Mouse (Mus musculus) right cerebral cortex, postnatal 14 days (tissue): ENCODE data around the gene Enah.

Source experiments
- DNase-seq: peaks from one replicate; pipeline ENCODE4 v3.0.0; 2022

Enah gene

DNA sequence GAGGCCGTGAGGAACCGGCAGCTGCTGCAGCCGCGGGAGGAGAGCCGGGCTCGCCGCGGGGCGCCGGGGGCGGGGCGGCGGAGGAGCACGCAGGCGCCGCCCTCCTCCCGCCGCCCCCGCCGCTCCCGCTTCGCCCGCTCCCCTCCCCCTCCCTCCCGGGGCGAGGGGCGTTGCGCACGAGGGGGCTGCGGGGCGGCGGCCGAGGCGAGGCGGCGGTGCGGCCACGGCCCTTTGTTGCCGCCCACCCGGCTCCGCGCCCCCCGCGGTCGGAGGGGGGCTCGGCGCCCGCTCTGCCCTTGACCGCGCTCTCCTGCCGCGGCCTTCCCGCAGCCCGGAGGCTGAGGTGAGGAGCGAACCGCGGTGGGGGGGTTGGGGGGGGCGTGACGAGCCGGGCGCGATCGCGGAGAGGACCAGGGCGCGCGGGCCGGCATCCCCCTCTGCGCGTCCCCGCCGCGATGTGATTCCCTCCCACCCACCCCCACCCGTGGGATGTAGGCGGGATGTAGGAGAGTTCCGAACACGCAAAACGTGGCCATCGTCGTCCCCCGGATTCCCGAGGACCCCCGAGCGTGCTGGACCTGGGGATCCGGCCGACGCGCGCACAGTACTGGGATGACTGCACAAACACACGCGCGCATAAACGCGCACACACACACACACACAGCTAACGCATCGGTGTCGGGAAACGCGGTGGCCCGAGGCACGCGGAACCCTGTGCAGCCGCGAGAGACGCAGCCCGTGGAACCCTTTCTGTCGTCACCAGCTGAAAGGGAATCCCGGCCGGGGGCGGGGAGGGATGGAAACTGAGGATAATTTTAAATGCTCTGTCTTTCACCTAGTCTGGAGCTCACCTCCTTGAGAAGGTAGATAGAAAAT lies at the start of gene Enah:
Gene Enah (minus strand): TSS at position 65 of the 876 bp plus-strand sequence.
- DNase-seq, result peak; percentile 77

DNA sequence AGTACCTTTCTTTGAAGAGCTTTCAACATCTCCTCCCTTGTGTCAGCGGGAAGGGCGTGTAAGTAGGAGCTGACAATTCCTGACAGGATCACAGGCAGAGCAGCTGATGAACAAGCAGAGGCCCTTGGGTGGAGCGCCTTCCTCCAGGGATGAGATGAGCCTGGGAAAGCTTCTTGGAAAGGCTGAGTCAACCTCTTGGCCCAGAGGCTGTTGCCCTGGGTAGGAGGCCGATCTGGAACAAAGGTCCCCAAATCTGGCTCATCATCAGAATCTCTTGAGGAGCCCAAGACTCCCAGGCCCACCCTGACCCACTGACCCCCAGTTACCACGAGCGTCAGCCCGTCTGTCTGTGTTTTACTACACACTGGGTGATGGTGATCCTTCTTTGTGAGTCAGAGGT lies 48.3 kb upstream of the Enah start:
- DNase-seq, result no peak

DNA sequence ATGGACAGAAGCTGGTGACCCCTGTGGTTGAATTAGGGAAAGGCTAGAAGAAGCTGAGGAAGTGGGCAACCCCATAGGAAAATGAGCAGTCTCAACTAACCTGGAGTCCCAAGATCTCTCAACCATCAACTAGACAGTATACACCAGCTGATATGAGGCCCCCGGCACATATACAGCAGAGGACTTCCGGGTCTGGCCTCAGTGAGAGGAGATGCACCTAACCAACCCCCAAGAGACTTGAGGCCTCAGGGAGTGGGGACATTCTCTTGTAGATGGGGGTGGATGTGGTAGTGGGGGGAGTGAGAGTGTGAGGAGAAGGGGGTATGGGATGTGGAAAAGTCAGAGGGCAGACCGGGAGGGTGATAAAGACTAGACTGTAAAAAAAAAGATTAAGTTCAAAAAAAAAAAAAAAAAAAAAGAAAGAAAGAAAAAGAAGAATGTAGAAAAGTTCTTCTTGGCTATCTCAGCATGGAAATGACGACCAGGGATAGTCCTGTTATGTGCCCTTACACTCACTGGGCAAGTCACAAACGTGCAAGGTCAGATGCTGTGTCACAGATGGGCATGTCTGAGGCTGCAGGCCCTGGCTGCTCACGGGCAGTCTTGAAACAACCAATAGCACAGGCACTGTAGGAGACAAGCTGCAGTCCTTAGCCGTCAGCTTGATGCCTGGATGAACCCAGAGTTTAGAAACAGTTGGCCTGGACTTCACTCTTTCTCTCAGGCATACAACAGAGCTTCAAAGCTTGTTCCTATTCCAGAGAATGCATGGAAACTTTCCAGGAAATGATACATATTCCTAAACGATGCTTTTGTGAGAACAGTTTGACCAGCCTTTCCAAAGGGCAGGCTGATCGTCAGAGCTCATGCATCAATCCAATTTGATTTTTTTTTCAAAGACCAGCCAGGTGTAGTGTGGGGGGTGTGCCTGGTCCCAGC lies 47.0 kb upstream of the Enah start:
- DNase-seq, result no peak

DNA sequence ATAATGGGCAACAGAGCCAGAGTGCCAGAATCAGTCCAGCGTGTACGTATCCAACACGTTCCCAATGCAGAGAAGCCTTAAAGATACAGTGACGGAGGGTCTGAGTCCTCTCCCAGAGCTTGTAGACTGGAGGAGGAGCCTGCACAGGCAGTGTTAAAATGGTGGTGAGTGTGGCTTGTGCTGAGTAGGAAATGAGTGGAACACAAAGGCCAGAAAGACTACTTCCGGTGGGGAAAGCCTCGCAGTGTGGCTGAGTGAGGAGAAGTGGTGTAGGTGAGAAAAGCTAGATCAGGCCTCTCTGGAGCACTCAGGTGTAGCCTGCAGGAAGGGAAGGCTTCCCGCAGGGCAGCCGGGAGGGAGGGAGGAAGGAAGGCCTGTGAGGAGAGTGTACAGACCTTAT lies 43.9 kb upstream of the Enah start:
- no peak for DNase-seq

DNA sequence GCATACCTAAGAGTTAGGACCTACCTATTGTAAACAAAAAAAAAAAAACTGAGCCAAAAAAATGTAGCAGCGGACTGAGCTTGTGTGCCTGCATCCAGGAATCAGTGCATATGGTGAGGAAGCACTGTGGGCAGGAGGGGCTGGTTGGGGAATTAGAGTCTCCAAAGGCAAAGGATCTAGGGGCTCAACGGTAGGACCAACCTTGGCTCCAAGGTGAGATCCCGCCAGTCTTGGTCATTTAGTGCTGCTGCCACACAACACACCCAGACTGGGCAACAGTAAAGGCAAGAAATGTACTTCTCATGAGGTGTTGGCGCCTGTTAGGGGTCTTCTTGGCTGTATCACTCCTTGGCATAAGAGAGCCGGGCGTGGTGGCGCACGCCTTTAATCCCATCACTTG lies 43.0 kb upstream of the Enah start:
- DNase-seq, result no peak

DNA sequence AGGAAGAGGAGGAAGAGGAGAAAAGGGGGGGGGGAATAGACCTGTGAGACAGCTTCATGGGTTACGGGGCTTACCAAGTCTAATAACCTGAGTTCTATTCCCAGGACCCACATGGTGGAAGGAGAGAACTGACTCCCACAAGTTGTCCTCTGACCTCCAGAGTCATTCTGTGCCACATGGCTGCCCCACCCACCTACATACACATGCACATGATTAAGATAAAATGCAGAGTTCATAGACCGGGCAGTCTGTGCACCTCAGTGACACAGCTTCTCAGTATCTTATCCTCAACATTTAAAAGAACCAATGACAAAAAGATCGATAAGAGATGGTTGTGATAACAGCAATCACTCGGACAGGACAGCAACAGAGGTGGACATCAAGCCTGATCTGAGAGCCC lies 41.4 kb upstream of the Enah start:
- DNase-seq, result no peak

DNA sequence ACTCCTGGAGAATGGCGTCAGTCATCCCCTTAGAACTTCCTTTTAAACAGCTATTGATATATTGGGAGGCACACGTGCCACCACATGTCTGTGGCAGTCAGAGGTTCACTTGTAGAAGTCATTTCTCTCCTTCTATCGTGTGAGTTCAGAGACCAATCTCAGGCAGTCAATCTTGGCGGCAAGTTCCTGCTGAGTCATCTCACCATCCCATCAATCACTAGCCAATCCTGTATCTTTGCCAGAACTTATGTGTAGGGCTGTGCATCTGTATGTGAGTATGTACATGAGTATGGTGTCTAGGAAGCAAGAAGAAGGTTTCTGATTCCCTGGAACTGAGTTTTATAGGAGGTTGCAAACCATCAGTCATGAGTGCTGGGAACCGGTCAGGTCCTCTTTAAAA lies 40.0 kb upstream of the Enah start:
- DNase-seq, result no peak

DNA sequence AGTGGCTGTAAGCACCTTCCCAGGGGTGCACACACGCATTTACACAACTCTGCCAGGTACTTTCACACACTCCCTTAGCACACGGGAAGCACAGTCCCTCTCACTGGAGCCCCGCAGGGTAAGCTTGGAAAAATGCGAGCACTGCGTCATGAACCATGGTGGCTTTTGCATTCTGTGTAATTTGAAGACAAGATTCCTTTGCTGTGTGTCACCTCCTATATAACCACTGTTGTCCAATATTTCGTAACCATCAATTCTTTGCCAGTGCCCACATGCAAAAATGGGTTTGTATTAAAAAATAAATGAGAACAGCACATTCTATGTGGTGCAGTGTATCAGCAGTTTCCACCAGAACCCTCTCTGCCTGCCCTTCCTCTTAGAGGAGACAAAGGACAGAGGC lies 38.2 kb upstream of the Enah start:
- DNase-seq, result no peak

DNA sequence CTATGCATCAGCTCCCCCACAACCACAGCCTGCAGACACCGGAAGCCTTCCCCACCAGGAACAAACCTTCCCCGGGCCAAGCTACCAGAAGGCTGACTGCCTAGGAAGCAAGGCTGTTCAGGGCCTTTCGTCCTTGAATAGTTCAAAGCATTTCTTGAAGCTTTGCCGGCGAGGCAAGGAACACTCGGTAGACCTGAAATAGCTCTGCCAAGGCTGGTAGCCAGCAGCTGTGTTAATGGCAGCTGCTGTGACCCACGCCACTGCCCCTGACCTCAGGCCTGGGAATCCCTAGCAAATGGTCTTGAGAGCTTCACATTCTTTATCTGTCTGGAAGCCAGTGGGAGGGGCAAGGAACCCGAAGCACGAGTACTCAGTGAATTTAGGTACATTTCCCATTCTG lies 35.3 kb upstream of the Enah start:
- no peak for DNase-seq

DNA sequence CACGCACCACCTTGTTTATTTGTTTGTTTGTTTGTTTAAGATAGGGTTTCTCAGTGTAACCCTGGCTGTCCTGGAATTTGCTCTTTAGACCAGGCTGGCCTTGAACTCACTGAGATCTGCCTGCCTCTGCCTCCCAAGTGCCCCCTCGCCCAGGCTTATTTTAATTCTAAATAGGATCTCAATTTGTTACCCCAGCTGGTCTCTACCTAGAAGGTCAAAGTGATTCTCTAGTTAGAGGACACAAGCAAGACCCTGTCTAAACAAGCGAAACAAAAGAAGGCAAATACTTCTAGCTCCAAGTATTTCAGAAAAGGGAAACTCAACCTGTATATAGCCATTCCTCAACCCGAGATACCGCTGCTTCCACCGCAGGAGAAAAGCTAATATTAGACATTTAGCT lies 34.9 kb upstream of the Enah start:
- DNase-seq, result no peak

DNA sequence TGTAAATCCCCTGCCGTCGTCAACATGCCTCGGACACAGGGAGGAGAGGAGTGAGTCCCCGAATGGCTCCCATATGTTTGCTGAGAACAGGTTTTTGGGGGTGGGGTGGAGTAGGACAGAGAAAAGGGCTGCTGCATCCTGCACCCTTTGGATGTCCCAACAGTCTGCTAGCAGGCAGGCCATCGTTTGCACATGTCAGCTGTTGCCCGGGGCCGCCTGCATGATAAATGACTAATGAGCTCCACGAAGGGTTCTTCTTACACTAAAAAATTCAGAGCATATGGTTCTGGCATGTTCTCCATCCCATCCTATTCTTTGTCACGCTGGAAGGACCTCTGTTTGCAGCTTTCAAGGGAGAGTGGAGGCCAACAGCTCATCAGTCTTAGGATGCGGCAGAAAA lies 33.2 kb upstream of the Enah start:
- no peak for DNase-seq

DNA sequence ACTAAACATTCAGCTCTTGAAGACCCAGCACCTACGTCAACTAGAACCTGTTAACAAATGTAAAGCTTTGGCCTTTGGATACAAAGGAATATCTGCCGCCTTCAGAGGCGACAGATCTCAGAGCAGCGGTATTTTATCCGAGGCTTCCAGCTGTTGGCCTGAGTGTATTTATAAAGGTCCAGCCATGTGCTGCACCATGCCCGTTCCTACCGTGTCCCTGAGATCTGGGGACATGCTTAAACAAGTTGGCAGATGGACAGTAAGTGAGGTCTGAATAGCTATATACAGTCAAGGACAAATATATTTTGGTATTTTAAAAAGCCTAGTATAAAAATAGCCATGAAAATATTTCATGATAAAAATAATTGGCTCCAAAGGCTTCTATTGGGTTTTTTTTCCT lies 32.6 kb upstream of the Enah start:
- no peak for DNase-seq

DNA sequence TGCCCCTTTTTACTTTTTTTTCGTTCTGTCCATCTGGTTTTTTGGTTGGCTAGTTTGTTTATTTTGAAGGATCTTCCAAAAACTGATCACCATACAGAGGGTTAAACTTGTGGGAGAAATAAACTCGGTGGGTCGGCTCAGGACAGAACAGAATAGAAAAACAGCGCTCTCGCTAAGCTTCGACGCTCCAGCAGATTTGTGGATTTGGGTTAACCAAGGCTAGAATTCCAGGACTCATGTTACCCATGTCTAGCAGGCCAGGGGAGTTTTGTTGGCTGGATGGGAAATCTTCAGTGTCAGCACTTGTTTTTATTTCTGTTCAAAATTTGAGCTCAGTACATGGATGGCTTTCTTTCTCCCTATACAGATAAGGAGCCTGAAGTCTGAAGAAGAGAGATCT lies 30.0 kb upstream of the Enah start:
- DNase-seq, result no peak

DNA sequence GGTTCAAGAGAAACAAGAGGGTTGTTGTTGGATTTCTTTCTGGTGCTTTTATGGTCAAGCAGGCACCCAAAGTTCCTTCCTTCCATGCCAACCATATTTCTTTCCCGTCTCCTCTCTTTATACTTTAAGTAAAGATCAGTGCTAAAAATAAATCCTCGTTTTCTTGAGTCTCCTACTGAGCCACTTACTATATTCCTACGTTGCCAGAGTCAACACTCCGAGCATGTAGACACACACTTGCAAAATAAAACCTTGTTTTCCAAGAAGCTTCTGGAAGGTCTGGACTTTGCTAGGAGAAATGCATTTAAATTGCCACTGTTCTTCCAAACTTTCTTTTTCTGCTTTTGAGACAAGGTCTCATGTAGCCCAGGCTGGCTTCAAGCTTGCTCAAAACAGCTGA lies 28.3 kb upstream of the Enah start:
- DNase-seq, result no peak

DNA sequence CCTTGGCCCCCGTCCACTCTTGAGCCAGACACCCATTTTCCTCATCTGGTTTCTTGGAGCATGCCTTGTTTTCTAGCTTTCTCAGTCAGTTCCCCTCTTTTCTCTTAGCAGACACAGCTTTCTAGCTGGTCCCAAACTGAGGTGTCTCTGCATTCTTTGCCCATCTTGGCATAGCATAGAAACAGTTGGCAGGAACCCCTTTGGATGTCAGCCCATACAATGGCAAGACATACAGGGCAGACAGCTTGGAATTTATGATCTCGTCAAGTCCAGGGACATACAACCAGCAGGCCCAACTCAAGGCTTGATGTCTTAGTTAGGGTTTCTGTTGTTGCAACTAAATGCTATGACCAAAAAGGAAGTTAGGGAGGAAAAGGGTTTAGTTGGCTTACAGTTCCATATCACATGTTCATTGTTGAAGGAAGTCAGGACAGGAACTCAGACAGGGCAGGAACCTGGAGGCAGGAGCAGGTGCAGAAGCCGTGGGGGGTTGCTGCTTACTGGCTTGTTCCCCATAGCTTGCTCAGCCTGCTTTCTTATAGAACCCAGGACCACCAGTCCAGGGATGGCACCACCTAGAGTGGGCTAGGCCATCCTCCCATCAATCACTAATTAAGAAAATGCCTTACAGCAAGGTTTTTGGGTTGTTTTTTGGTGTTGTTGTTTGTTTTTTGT lies 27.4 kb upstream of the Enah start:
- no peak for DNase-seq

DNA sequence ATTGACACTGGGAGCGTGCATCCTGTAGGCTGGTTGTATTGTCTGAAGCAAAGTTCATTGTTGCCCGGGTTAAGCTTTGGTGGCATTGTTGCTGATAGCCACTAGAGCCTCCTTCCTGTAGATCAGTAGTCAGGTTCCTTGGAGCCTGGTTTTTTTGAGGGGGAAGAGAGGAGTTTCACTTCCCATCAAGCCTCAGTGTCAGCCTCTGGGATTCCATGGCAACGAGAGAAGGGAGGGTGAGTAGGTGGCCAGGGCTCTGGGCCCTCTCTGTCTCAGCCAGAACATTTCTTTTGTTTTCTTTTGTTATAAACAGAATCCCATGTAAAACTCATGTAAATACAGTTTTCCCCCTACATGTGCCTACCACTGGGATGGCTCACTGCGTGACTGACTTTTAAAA lies 25.4 kb upstream of the Enah start:
- no peak for DNase-seq

DNA sequence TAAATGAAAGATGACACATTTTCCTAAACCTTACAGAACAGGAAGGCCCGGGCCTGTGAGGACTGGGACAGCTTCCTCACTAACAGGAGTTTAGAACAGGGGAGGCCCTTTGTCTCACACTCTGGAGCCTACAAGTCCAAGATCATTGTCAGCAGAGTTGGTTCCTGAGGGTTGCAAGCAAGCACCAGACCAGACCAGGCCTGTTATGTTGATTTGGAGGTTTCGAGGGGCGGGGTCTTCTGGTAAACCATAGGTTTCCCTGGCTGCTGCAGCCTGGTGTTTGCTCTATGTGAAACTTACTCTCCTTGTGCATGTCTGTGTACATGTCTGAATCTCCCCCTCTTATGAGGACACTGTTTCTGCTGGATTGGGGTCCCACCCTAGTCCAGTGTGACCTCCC lies 20.7 kb upstream of the Enah start:
- DNase-seq, result no peak

DNA sequence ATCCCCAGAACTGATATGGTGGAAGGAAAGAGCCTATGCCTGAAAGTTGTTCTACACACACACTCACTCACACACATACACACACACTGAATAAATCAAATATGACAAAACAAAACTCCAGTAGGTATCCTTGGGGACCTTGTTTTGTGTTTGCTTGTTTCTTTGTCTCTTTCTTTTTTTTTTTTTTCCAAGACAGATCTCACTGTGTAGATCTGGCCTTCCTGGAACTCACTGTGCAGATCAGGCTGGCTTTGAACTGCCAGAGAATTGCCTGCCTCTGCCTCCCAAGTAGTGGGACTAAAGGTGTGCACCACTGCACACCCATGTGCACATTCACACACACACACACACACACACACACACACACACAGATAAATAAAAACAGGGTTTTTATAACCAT lies 12.0 kb upstream of the Enah start:
- no peak for DNase-seq

DNA sequence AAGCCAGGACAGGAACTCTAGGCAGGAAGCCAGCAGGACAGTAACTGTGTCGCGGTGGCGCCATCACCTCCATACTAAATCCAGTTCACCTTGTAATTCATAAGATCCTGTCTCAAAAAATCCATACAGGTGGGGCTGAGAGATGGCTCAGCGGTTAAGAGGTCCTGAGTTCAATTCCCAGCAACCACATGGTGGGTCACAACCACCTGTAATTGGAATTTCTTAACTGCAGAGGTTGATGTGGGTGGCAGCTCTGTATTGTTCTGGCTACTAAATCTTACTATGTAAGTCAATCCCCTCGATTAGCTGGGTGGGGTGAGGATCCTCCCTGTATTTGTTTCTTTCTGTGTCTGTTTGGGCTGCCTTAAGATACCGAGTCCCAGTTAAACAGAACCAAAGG lies 11.3 kb upstream of the Enah start:
- DNase-seq, result no peak

DNA sequence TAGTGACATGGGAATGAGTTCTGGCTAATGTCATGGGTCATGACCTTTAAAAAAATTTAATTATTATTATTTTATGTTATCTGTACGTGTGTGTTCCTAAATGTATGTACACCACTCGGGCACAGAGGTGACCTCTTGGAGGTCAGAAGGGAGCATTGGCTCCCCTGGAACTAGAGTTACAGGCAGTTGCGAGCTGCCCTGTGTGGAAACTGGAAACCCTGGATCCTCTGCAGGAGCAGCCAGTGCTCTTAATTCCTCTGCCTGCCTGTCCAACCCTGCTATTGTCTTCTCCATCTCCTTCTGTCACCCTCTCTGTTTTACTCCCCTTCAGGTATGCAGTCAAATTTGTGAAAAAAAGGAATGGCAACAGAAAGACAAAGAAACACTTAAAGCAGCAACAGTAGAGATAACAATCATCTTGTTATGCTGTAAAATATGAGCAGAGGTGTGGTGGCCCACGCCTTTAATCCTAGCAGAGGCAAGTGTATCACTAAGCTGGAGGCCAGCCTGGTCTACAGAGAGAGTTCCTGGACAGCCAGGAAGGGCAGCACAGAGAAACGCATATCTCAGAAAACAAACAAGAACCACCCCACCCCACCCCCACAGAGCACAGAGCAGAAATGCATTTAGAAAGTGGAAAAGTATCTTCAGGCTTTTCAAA lies 10.3 kb upstream of the Enah start:
- DNase-seq, result no peak

DNA sequence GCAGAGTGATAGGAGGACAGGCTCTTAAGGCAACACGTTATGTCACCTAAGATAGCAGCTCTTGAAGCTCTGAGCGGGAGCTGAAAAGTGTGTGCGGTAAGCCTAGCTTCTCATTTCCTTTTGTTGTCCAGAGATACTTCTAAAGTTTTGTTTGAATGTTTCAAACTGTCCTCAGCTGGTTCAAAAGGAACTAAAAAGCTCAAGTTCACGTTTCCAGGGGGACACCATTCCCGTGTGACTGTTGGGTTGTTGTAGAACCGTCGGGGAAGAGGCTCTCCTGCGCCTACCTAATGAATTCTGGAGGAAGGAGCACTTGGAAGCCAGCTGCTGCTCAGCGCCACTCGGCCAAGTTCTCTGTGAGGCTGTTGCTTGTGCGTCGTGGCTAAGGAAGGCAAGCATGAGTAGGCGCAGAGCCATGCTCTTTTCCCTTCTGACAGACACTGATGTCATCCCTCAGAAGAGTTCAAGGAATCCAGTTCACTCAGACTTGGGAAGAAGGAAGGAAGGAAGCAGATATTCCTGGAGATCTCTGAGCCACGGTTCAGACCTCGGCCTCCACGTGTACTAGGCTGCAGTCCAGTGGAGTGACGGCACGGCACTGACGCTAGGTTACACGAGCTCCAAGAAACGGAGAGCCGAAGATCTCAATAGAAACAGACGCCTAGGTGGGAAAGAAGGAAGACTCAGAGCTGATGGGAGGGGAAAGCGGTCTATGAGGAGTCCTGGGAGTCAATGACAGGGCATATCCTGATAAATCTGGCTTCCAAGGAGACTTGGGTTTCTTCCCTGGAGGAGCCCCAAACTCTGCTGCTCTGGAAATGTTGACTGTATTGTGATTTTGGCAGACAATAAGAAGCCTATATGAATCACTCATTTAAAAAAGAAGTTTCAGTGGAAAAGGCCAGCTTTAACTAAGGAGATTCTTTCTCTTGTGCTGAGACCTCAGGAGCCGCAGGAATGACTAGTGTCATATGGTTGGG lies 8.7 kb upstream of the Enah start:
- DNase-seq, result no peak
